Mouse (Mus musculus) forebrain, embryonic 10.5 days (tissue): ENCODE measurements around the gene Ly6g6f. TPM values are rescaled to one million over a fixed set of nuclear protein-coding genes. Genes with fewer than 3 reads are reported as not detected.
A peak's percentile ranks its signal among the peaks of the same experiment; 100 is the strongest.

Experiments used
- DNase-seq: peaks from one replicate; pipeline ENCODE4 v3.0.0-alpha.2; 2017; ENCODE audit warnings: low spot score; ENCODE audit errors: extremely low spot score
- H3K27ac ChIP-seq: fragments of 300-500 bp; sonication (generic); 2 replicates; pipeline ENCODE4 v1.5.1; 2016; ENCODE audit warnings: mild to moderate bottlenecking
- H3K27me3 ChIP-seq: fragments of 300-500 bp; sonication (generic); 2 replicates; pipeline ENCODE4 v1.6.1; 2016; ENCODE audit warnings: mild to moderate bottlenecking; ENCODE audit not compliant: poor library complexity, severe bottlenecking
- H3K36me3 ChIP-seq: fragments of 300-500 bp; sonication (generic); replicated peaks from 2 replicates; pipeline ENCODE4 v1.6.1; 2016; ENCODE audit warnings: mild to moderate bottlenecking, moderate library complexity
- H3K4me1 ChIP-seq: fragments of 300-500 bp; sonication (generic); 2 replicates; pipeline ENCODE4 v1.6.1; 2016
- H3K4me3 ChIP-seq: fragments of 300-500 bp; sonication (generic); 2 replicates; pipeline ENCODE4 v1.5.1; 2016; ENCODE audit warnings: mild to moderate bottlenecking, moderate library complexity
- H3K9me3 ChIP-seq: fragments of 300-500 bp; sonication (generic); 2 replicates; pipeline ENCODE4 v1.6.1; 2016; ENCODE audit warnings: mild to moderate bottlenecking, moderate library complexity
- WGBS: fragments of 180-500 bp; shearing (Covaris S2); methylation state at CpG from one replicate; pipeline ENCODE4 v1.1.7; 2016; 5-methylcytosine and 5-hydroxymethylcytosine counted together
- polyA plus RNA-seq: library from polyadenylated mRNA; unstranded; fragments of >200 nt; fragmentation: Nextera tagmentation; extraction: Ambion mirVana; gene quantifications from 2 replicates; pipeline ENCODE4 v1.2.1, GENCODE M21; 2016

Ly6g6f gene
- polyA plus RNA-seq, 1 experiment from 2014 or later: 0.69 TPM

DNA sequence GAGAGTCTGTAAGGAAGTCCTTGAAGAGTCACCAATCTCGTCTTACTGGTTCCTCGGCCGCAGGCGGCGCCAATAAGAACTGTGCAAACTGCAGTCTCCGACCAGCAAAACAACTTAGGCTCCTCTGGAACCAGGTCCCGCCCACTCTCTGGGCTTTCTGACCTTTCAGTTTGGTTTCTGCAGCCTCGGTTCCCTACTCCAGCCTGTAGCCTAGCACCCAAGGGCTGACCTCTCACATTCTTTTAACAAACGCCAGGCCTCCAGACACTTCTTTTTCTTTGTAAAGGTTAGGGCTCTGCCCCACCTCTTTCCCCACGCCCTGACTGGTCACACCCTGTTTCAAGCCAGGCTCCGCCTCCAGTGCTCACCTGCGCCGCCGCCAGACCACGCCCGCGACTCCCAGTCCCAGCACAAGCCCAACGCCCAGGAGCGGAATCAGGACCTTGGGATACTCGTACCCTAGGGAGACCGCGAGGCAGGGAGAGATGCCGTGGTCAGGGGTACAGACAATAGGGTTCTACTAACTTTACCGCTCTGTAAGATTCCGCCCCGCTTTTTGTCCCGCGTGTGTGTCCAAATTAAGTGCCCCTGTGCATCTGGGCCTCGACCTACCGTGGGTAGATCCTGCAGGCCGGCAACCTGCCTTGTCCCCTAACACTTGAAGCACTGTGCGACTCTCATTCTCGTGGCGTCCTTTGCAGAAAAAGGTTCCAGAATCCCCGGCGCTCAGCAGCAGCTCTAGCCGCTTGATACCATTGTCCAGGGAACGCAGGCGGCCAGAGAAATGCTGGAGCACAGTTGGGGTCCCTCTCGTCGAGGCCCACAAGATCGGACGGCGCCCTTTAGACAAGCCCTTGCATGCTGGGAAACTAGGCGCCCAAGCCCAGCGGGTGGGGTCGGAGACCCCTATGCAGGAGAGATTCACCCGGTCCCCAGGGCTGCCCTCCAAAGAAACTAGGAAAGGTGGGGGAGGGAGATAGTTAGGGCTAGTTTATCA is 20.2 kb downstream of the Ly6g6f start, which contains the start of gene Ly6g6c:
Gene Ly6g6c (plus strand): TSS at position 438 of the 997 bp plus-strand sequence.
- Histone ChIP-seq H3K27me3 (peaks cover 84% of the 10 kb centered on the region), H3K4me1 (peaks cover 39% of the 10 kb centered on the region), H3K9me3 (no peaks in the 10 kb centered on the region), H3K36me3 (peaks cover 32% of the 10 kb centered on the region), H3K27ac (peak within 1 kb of the TSS; percentile 77), H3K4me3 (peak within 1 kb of the TSS; percentile 50)
- peak; percentile 50 for DNase-seq
- 1% methylated on average over 48 of the region's 48 CpGs for WGBS

GRCm38 (mm10) chr17:35064378-35064877 is 21.0 kb downstream of the Ly6g6f start:
- 28% methylated on average over 10 of the region's 10 CpGs for WGBS
- peaks cover 82% of the 10 kb centered on the region for H3K27me3 ChIP-seq
- peak overlapping the region; percentile 77 for H3K27ac ChIP-seq
- H3K36me3 ChIP-seq: peaks cover 35% of the 10 kb centered on the region
- DNase-seq: no peak
- H3K4me3 ChIP-seq: peak overlapping the region; percentile 50
- H3K4me1 ChIP-seq: peaks cover 47% of the 10 kb centered on the region
- H3K9me3 ChIP-seq: no peaks in the 10 kb centered on the region

DNA sequence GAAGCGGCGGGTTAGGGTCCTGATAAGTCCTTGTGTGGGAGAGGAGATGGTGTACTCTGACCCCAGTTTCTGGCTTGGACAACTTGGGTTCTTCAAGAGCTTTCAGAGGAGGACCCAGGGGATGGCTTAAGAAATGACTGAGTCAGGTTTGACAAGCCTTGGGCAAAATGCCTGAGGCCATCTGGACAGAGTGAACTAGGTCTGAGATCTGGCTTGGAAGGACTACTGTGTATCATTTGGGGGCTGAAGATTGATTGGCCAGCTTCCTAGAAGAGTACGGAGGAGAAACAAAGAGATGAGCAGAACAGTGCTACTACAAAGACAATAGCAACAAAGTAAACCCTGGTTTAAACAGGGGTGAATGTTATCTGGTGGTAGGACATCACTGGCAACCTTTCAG is 21.9 kb downstream of the Ly6g6f start:
- 0 out of 2 replicates have a peak overlapping the region, but pooled peaks have one; percentile 1 for H3K4me3 ChIP-seq
- WGBS: 92% methylated on average over 3 of the region's 3 CpGs
- no peak overlapping the region for H3K27ac ChIP-seq
- H3K27me3 ChIP-seq: peaks cover 72% of the 10 kb centered on the region
- H3K4me1 ChIP-seq: peaks cover 55% of the 10 kb centered on the region
- no peak for DNase-seq
- H3K36me3 ChIP-seq: peaks cover 35% of the 10 kb centered on the region
- H3K9me3 ChIP-seq: no peaks in the 10 kb centered on the region

DNA sequence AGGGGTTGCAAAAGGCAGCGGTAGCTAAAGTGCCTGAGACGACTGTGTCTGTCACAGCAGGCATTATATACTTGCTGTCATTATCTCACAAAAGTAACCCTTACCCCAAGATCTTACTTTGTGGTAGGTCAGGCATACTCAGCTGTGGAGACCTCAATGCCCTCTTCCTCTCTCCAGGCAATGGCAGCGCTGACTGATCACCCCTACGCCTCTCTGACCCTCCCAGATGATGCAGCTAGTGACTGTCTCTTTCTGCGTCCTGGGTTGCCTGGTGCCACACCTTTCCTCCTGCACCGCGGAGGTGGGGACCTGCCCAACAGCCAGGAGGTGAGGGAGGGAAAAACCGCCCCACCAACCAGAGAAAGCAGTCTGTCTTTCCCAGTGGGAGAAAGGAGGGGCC is 24.1 kb downstream of the Ly6g6f start:
- 86% methylated on average over 8 of the region's 8 CpGs for WGBS
- DNase-seq: no peak
- H3K4me3 ChIP-seq: peak overlapping the region; percentile 87; the same call in 1 of the 2 replicates
- no peak overlapping the region for H3K27ac ChIP-seq
- peaks cover 51% of the 10 kb centered on the region for H3K27me3 ChIP-seq
- H3K4me1 ChIP-seq: peaks cover 64% of the 10 kb centered on the region
- H3K36me3 ChIP-seq: peaks cover 54% of the 10 kb centered on the region
- H3K9me3 ChIP-seq: no peaks in the 10 kb centered on the region

DNA sequence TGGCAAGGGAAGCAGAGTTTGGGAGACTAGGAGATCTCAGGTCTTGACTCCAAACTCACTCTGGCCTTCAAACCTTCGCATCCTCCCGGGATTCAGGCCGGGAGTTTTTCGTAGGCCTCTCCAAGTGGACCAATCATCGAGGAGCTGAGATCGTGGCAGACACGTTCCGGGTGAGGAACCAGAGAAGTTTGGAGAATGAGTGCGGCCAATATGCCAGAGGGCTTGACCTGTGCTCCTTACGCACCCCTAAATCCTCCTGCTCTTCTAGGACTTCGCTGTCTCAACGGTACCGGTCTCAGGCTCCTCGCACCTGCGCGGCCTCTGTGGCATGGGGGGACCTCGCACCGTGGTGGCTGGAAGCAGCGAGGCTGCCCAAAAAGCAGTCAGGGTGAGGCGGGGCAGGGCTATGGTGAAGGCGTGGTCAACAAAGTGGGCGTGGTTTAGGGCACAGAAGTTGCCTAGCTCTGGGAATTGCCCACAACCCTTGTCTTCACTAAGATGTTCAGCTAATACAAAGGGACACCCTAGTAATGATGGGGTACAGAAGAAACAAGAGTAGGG is 24.6 kb downstream of the Ly6g6f start:
- H3K27ac ChIP-seq: peak overlapping the region; percentile 98; the same call in 1 of the 2 replicates
- H3K4me1 ChIP-seq: peaks cover 60% of the 10 kb centered on the region
- peaks cover 59% of the 10 kb centered on the region for H3K36me3 ChIP-seq
- H3K9me3 ChIP-seq: no peaks in the 10 kb centered on the region
- H3K4me3 ChIP-seq: peak overlapping the region; percentile 87
- no peak for DNase-seq
- H3K27me3 ChIP-seq: peaks cover 46% of the 10 kb centered on the region
- 62% methylated on average over 22 of the region's 22 CpGs for WGBS

- Histone ChIP-seq H3K4me3 (peak overlapping the region; percentile 87), H3K36me3 (peaks cover 66% of the 10 kb centered on the region), H3K27me3 (peaks cover 38% of the 10 kb centered on the region), H3K27ac (peak overlapping the region; percentile 98), H3K4me1 (peaks cover 53% of the 10 kb centered on the region), H3K9me3 (no peaks in the 10 kb centered on the region)
- no peak for DNase-seq
- WGBS: 31% methylated on average over 14 of the region's 14 CpGs
These were observed 25.3 kb downstream of the Ly6g6f start for GRCm38 (mm10) chr17:35060071-35060470.

- Histone ChIP-seq H3K27me3 (peaks cover 30% of the 10 kb centered on the region), H3K36me3 (peaks cover 75% of the 10 kb centered on the region), H3K4me1 (peaks cover 44% of the 10 kb centered on the region), H3K4me3 (peak within 1 kb of the TSS; percentile 87), H3K27ac (peak within 1 kb of the TSS; percentile 98), H3K9me3 (peaks cover 3% of the 10 kb centered on the region; the same call in 1 of the 2 replicates)
- WGBS: under 1% methylated on average over 57 of the region's 57 CpGs
- peak; percentile 96 for DNase-seq
These were observed 26.2 kb downstream of the Ly6g6f start, which contains the start of gene Ddah2 for GRCm38 (mm10) chr17:35058911-35059892. Ddah2 (plus strand) TSS chr17:35059035.

- peaks cover 21% of the 10 kb centered on the region for H3K27me3 ChIP-seq
- H3K36me3 ChIP-seq: peaks cover 81% of the 10 kb centered on the region
- peaks cover 40% of the 10 kb centered on the region for H3K4me1 ChIP-seq
- H3K27ac ChIP-seq: peak overlapping the region; percentile 98
- peaks cover 8% of the 10 kb centered on the region; the same call in 1 of the 2 replicates for H3K9me3 ChIP-seq
- DNase-seq: no peak
- H3K4me3 ChIP-seq: peak overlapping the region; percentile 87
- 82% methylated on average over 9 of the region's 9 CpGs for WGBS
These were observed 27.1 kb downstream of the Ly6g6f start for GRCm38 (mm10) chr17:35058316-35058715.

- H3K4me3 ChIP-seq: no peak overlapping the region; the same call in 1 of the 2 replicates
- H3K36me3 ChIP-seq: peaks cover 82% of the 10 kb centered on the region
- whole genome bisulfite sequencing: 80% methylated on average over 3 of the region's 3 CpGs
- H3K9me3 ChIP-seq: peaks cover 8% of the 10 kb centered on the region; the same call in 1 of the 2 replicates
- DNase-seq: no peak
- peaks cover 10% of the 10 kb centered on the region; the same call in 1 of the 2 replicates for H3K27me3 ChIP-seq
- H3K27ac ChIP-seq: no peak overlapping the region
- H3K4me1 ChIP-seq: peaks cover 50% of the 10 kb centered on the region
These were observed 28.3 kb downstream of the Ly6g6f start for GRCm38 (mm10) chr17:35057090-35057489.

DNA sequence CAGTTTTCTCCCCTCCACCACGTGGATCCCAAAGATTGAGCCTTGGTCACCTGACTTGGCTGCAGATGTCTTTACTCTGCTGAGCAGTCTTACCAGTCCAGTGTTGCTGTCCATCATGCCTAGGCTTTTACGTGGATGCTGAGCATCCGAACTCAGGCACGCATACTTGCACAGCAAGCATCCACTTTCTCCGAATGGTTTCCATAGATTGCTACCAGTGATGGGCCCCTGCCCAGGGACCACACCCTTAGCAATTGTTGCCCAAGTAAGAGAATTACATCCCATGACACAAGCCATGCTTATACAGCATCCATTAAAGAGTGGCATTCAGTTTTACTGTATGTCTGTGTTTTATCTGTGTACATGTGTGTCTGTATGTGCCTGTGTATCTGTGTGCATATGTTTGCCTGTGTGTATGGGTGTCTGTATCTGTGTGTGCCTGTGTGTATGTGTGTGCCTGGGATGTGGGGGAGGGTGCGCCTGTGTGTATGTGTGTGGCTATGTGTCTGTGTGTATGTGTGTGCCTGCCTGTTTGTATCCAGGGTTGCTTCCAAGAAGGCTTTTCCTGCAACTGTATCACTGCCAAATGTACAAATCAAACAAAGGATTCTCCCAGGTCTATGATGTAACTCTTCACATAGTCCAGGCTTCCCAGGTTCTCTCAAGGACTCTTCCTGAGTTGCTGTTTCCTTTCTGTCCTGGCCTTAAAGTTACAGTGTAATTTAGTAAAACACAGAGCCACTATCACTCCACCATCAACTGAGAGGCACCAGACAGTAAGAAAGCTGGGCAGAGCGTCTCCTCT is 29.5 kb downstream of the Ly6g6f start:
- Histone ChIP-seq H3K4me1 (peaks cover 53% of the 10 kb centered on the region), H3K4me3 (no peak overlapping the region), H3K9me3 (peaks cover 8% of the 10 kb centered on the region; the same call in 1 of the 2 replicates), H3K27ac (no peak overlapping the region), H3K36me3 (peaks cover 71% of the 10 kb centered on the region), H3K27me3 (peaks cover 6% of the 10 kb centered on the region; the same call in 1 of the 2 replicates)
- 93% methylated on average over 7 of the region's 7 CpGs for WGBS
- DNase-seq: no peak

GRCm38 (mm10) chr17:35052271-35052798 is 33.1 kb downstream of the Ly6g6f start:
- no peak for DNase-seq
- Histone ChIP-seq H3K4me3 (peak overlapping the region; percentile 72), H3K9me3 (peaks cover 8% of the 10 kb centered on the region; the same call in 1 of the 2 replicates), H3K27me3 (no peaks in the 10 kb centered on the region), H3K27ac (peak overlapping the region; percentile 98), H3K36me3 (peaks cover 52% of the 10 kb centered on the region), H3K4me1 (peaks cover 57% of the 10 kb centered on the region)
- WGBS: 85% methylated on average over 12 of the region's 12 CpGs
